Mouse (Mus musculus) C2C12 (cell line): ENCODE data around the gene Pnisr. TPM values are rescaled to one million over a fixed set of nuclear protein-coding genes. Genes with fewer than 3 reads are reported as not detected.

Experiments used
- H3K27me3 ChIP-seq: one replicate; pipeline ENCODE4 v1.6.1; 2011; ENCODE audit not compliant: control insufficient read depth, insufficient read depth, insufficient read length
- H3K36me3 ChIP-seq: one replicate; pipeline ENCODE4 v1.6.1; 2011; ENCODE audit not compliant: control insufficient read depth, insufficient read depth
- H3K4me3 ChIP-seq: one replicate; pipeline ENCODE4 v1.5.1; 2011; ENCODE audit warnings: mild to moderate bottlenecking, control low read depth; ENCODE audit not compliant: poor library complexity, insufficient read depth, severe bottlenecking
- H3K79me2 ChIP-seq: one replicate; pipeline ENCODE4 v1.6.1; 2011; ENCODE audit not compliant: control insufficient read depth, insufficient read depth
- H3K79me3 ChIP-seq: one replicate; pipeline ENCODE4 v1.6.1; 2011; ENCODE audit warnings: low read depth, control low read depth
- H3ac ChIP-seq: one replicate; pipeline ENCODE3; 2011; ENCODE audit warnings: low read depth; ENCODE audit not compliant: control insufficient read depth, insufficient read length
- CEBPB ChIP-seq: IDR thresholded peaks from one replicate; pipeline ENCODE4 v1.6.1; 2011; ENCODE audit warnings: low read depth, mild to moderate bottlenecking, control low read depth, moderate library complexity
- CTCF ChIP-seq: IDR thresholded peaks from one replicate; pipeline ENCODE4 v1.5.1; 2011; ENCODE audit not compliant: control insufficient read depth, insufficient read depth, insufficient read length
- FOSL1 ChIP-seq: IDR thresholded peaks from one replicate; pipeline ENCODE4 v1.8.0; 2011; ENCODE audit warnings: mild to moderate bottlenecking, low read length; ENCODE audit not compliant: poor library complexity, insufficient read depth, severe bottlenecking
- MAX ChIP-seq: IDR thresholded peaks from one replicate; pipeline ENCODE4 v1.6.1; 2011; ENCODE audit warnings: mild to moderate bottlenecking, control low read depth
- MYOD1 ChIP-seq: IDR thresholded peaks from one replicate; pipeline ENCODE4 v1.6.1; 2011; ENCODE audit warnings: low read depth; ENCODE audit not compliant: control insufficient read depth, insufficient read length
- MYOG ChIP-seq: IDR thresholded peaks from one replicate; pipeline ENCODE4 v1.6.1; 2011; ENCODE audit not compliant: control insufficient read depth, insufficient read length; ENCODE audit errors: extremely low read depth
- USF1 ChIP-seq: IDR thresholded peaks from one replicate; pipeline ENCODE4 v1.6.1; 2011; ENCODE audit warnings: low read depth, mild to moderate bottlenecking, control low read depth, moderate library complexity
- long read RNA-seq, 2 experiments: library from polyadenylated mRNA; unstranded; transcript quantifications; one replicate each; pipeline ENCODE4 v2.0.0; 2019 to 2020
- polyA plus RNA-seq: library from polyadenylated mRNA; unstranded; fragments of >200 nt; fragmentation: generic; extraction: Trizol; gene quantifications from one replicate; pipeline ENCODE4 v1.2.1, GENCODE M21; 2012; ENCODE audit warnings: missing spikeins

The Pnisr gene
- polyA plus RNA-seq = 9.3 TPM
- long read RNA-seq, experiment 1, full-length matches to known transcripts = 5 of 30 reads
- long read RNA-seq, experiment 1, partial matches to known transcripts = 19 of 30 reads
- long read RNA-seq, experiment 1, other reads (novel, unspliced or antisense) = 6 of 30 reads
- long read RNA-seq, experiment 2, full-length matches to known transcripts = 9 of 86 reads
- long read RNA-seq, experiment 2, partial matches to known transcripts = 62 of 86 reads
- long read RNA-seq, experiment 2, other reads (novel, unspliced or antisense) = 15 of 86 reads

GRCm38 (mm10) chr4:21847481-21848286, at the start of gene Pnisr:
Pnisr (plus strand) TSS chr4:21847583.
- H3K79me3 ChIP-seq = peaks cover 45% of the 10 kb centered on the region
- peak within 1 kb of the TSS; percentile 87 for H3ac ChIP-seq
- peaks cover 49% of the 10 kb centered on the region for H3K79me2 ChIP-seq
- TF ChIP-seq MAX (peak; percentile 61), CTCF (peak; percentile 53), MYOG (no peak), USF1 (peak; percentile 81)
- peak within 1 kb of the TSS; percentile 96 for H3K4me3 ChIP-seq
- no peaks in the 10 kb centered on the region for H3K27me3 ChIP-seq
- H3K36me3 ChIP-seq = peaks cover 3% of the 10 kb centered on the region

- H3K4me3 ChIP-seq = no peak overlapping the region
- H3ac ChIP-seq = no peak overlapping the region
- no peaks in the 10 kb centered on the region for H3K27me3 ChIP-seq
- H3K36me3 ChIP-seq = peaks cover 67% of the 10 kb centered on the region
- TF ChIP-seq USF1 = no peak
- no peak for TF ChIP-seq CEBPB
- TF ChIP-seq CTCF = no peak
- no peak for TF ChIP-seq FOSL1
- TF ChIP-seq MYOD1 = no peak
- TF ChIP-seq MYOG = no peak
- H3K79me2 ChIP-seq = no peaks in the 10 kb centered on the region
- H3K79me3 ChIP-seq = no peaks in the 10 kb centered on the region
Observed at GRCm38 (mm10) chr4:21801013-21801412, 46.4 kb upstream of the Pnisr start.

- Histone ChIP-seq H3K4me3 (no peak overlapping the region), H3K79me2 (no peaks in the 10 kb centered on the region), H3K27me3 (no peaks in the 10 kb centered on the region), H3K79me3 (no peaks in the 10 kb centered on the region), H3ac (no peak overlapping the region), H3K36me3 (peaks cover 69% of the 10 kb centered on the region)
- TF ChIP-seq FOSL1 = no peak
- no peak for TF ChIP-seq CEBPB
- no peak for TF ChIP-seq MYOG
- TF ChIP-seq MAX = no peak
- TF ChIP-seq USF1 = no peak
- no peak for TF ChIP-seq MYOD1
- no peak for TF ChIP-seq CTCF
Observed at GRCm38 (mm10) chr4:21801620-21802019, 45.8 kb upstream of the Pnisr start.

GRCm38 (mm10) chr4:21807204-21807603, 40.2 kb upstream of the Pnisr start:
- H3K27me3 ChIP-seq = no peaks in the 10 kb centered on the region
- H3K79me2 ChIP-seq = no peaks in the 10 kb centered on the region
- no peaks in the 10 kb centered on the region for H3K79me3 ChIP-seq
- H3K36me3 ChIP-seq = peaks cover 51% of the 10 kb centered on the region
- H3K4me3 ChIP-seq = no peak overlapping the region
- TF ChIP-seq MYOD1 (no peak), MYOG (no peak), MAX (no peak), CTCF (no peak), CEBPB (no peak), USF1 (no peak)
- no peak overlapping the region for H3ac ChIP-seq

- H3K79me2 ChIP-seq = no peaks in the 10 kb centered on the region
- TF ChIP-seq FOSL1 (no peak), MAX (no peak), CTCF (no peak), CEBPB (no peak), MYOG (no peak), MYOD1 (no peak), USF1 (no peak)
- no peak overlapping the region for H3K4me3 ChIP-seq
- no peaks in the 10 kb centered on the region for H3K27me3 ChIP-seq
- no peaks in the 10 kb centered on the region for H3K79me3 ChIP-seq
- H3ac ChIP-seq = no peak overlapping the region
- H3K36me3 ChIP-seq = peaks cover 29% of the 10 kb centered on the region
Observed at GRCm38 (mm10) chr4:21810608-21811007, 36.8 kb upstream of the Pnisr start.
